Mouse (Mus musculus) left cerebral cortex, adult 8-10 months (tissue): ENCODE data around the gene Sec14l3. TPM values are rescaled to one million over a fixed set of nuclear protein-coding genes. Genes with fewer than 3 reads are reported as not detected.

Experiments used
- DNase-seq, 2 experiments: peaks; one replicate each; pipeline ENCODE4 v3.0.0; 2022; ENCODE audit warnings: low spot score in 2 of 2
- total RNA-seq, 4 experiments: library from RNA; stranded (reverse); gene quantifications; 2 replicates each; pipeline ENCODE4 v1.2.4; 2022

Sec14l3 gene
- total RNA-seq, 4 experiments from 2014 or later = 1.0 to 1.7 (median 1.4) TPM

DNA sequence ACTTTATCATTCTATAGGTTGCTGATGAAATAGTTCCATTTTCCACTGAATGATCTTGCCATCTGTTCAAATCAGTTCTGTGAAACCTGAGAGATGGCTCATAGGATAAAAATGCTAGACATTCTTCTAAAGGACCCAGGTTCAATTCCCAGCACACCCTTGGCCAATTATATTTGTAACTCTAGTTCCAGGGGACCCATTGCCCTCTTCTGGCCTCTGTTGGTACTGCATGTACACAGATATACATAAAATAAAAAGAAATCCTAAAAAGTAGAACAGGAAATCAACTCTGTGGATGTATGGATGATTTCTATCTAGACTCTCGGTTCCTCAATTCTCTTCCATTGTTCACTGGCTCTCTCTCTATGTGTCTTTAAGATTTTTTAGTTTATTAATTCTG is 62.4 kb downstream of the Sec14l3 start:
- DNase-seq = no peak

Other genes starting within 250 kb of the Sec14l3 start
- 100 to 1,000 TPM; 105 to 126 (median 115) TPM for gene Osbp2, start 200.9 kb upstream of the Sec14l3 start, total RNA-seq
- under 1 TPM; 0.21 to 0.86 (median 0.57) TPM for gene 4921536K21Rik, start 169.7 kb upstream of the Sec14l3 start, total RNA-seq
- gene Dusp18, start 169.6 kb upstream of the Sec14l3 start, total RNA-seq = 10 to 100 TPM; 17.5 to 19.6 (median 18.1) TPM
- 10 to 100 TPM; 17.3 to 20.6 (median 19.9) TPM for gene Slc35e4, start 150.2 kb upstream of the Sec14l3 start, total RNA-seq
- gene Tcn2, start 132.7 kb upstream of the Sec14l3 start, total RNA-seq = 10 to 100 TPM; 17.0 to 37.4 (median 23.1) TPM
- gene Pes1, start 100.9 kb upstream of the Sec14l3 start, total RNA-seq = 10 to 100 TPM; 38.5 to 47.9 (median 41.2) TPM
- gene 4930556J24Rik, start 88.1 kb upstream of the Sec14l3 start, total RNA-seq = not detected
- gene Gal3st1, start 81.2 kb upstream of the Sec14l3 start, total RNA-seq = 10 to 100 TPM; 11.1 to 12.4 (median 12.1) TPM
- gene Sec14l4, start 33.4 kb upstream of the Sec14l3 start, total RNA-seq = 1 to 10 TPM in 1 of 4 experiments, under 1 TPM in 3; 0.23 to 1.0 (median 0.37) TPM
- 10 to 100 TPM; 67.7 to 84.0 (median 72.4) TPM for gene Mtfp1, start 30.6 kb downstream of the Sec14l3 start, total RNA-seq
- gene Sec14l2, start 58.6 kb downstream of the Sec14l3 start, total RNA-seq = 10 to 100 TPM; 35.3 to 36.8 (median 36.4) TPM
- gene Rnf215, start 70.4 kb downstream of the Sec14l3 start, total RNA-seq = 10 to 100 TPM; 24.8 to 35.0 (median 31.1) TPM
- 10 to 100 TPM; 19.3 to 21.1 (median 19.9) TPM for gene Ccdc157, start 95.5 kb downstream of the Sec14l3 start, total RNA-seq
- 10 to 100 TPM; 57.1 to 70.2 (median 61.6) TPM for gene Sf3a1, start 95.5 kb downstream of the Sec14l3 start, total RNA-seq
- 10 to 100 TPM; 24.1 to 33.2 (median 28.3) TPM for gene Tbc1d10a, start 121.9 kb downstream of the Sec14l3 start, total RNA-seq
- 1 to 10 TPM; 3.1 to 5.9 (median 4.4) TPM for gene Castor1, start 153.4 kb downstream of the Sec14l3 start, total RNA-seq
- gene Osm, start 171.6 kb downstream of the Sec14l3 start, total RNA-seq = under 1 TPM in 2 of 4 experiments, not detected in 2; 0.53 to 0.55 TPM
- 1 to 10 TPM in 1 of 4 experiments, under 1 TPM in 3; 0.66 to 1.3 (median 0.94) TPM for gene Lif, start 192.7 kb downstream of the Sec14l3 start, total RNA-seq